Mouse (Mus musculus): ENCODE measurements around the gene Trim13.
"Not testable (repeated sequence)": the region's sequence is repeated elsewhere in the genome, so short reads cannot be mapped to it uniquely, and the experiment has no call there.

- TF ChIP-seq CTCF, EP300 (IDR thresholded peaks at IDR 0.05; ENCODE audit: low read depth): not testable (repeated sequence)
Observed at GRCm38 (mm10) chr14:61566211-61566610, 31.8 kb upstream of the Trim13 start.

Measured in liver, embryonic 14.5 days (tissue).